In the genomic region with DNA sequence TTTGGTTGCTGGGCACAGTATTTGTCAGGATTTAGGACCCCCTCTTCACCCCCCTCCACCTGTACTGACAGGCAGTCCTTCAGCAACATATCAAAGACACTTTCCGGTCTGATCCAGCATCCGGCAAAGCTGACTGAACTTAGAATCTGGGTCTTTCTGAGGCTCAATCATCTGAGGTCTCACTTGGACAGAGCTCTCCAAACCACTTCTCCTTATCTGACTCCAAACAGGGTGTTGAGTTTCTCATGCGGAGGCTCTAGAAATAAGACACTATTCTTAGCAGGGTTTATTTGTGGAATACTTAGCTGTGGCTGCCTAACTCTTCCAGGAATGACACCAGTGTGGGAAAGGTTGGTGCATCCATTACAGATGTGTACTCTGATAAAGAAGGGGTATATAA, we compare ENCODE assay signal across 23 mouse cellular contexts. TPM values are rescaled to one million over a fixed set of nuclear protein-coding genes. Genes with fewer than 3 reads are reported as not detected.
DNase-seq lines count a peak whose midpoint lies in the region; ATAC-seq and TF ChIP-seq lines count a peak whose summit lies in the region.
"Had no signal": no experiment of that assay in that cellular context is flagged by ENCODE, and none has a peak within 500 bp of the region (broad histone marks: within the 10 kb centered on the region; RNA-seq: fewer than 3 reads in every experiment).

No protein-coding gene starts in this region.

- peak; percentile 91 for DNase-seq in heart, adult 11 months
- no peak for DNase-seq in heart, postnatal 36 days
- DNase-seq in brain, adult 2 months (ENCODE audit: low read depth, low spot score) = peak; percentile 6
- DNase-seq in heart, embryonic 10.5 days (ENCODE audit: low spot score) = peak; percentile 91
- peak; percentile 81 for DNase-seq in heart, postnatal 0 days (ENCODE audit: low spot score)
- no peak for DNase-seq in hindbrain, embryonic 10.5 days (ENCODE audit: low spot score)
- DNase-seq in adrenal gland, adult (ENCODE audit: inconsistent age in 2 of 2, low spot score in 1 of 2) = no peak
- DNase-seq: B cell, adult 2 months; cerebellum, adult 8-10 months; kidney, postnatal 36 days; layer of hippocampus, adult 9-11 months; thymus, postnatal 36 days had no signal

- no peak overlapping the region for H3K4me3 ChIP-seq in heart, embryonic 10.5 days
- no peak overlapping the region for H3K4me3 ChIP-seq in heart, postnatal 0 days (ENCODE audit: low read depth, low read length)
- H3K4me3 ChIP-seq in hindbrain, embryonic 10.5 days = no peak overlapping the region
- H3K4me3 ChIP-seq: forebrain, embryonic 13.5 days; limb, embryonic 13.5 days; liver, embryonic 15.5 days; midbrain, embryonic 13.5 days; neural tube, embryonic 12.5 days had no signal

- WGBS in heart, embryonic 10.5 days = 18% methylated on average over 3 of the region's 3 CpGs
- 13% methylated on average over 3 of the region's 3 CpGs for WGBS in heart, postnatal 0 days
- WGBS in hindbrain, embryonic 10.5 days = 87% methylated on average over 3 of the region's 3 CpGs

- H3K27me3 ChIP-seq in heart, embryonic 10.5 days (ENCODE audit: insufficient read depth, poor library complexity, severe bottlenecking) = no peaks in the 10 kb centered on the region
- H3K27me3 ChIP-seq in heart, postnatal 0 days (ENCODE audit: control insufficient read depth, insufficient read depth, low read length) = no peaks in the 10 kb centered on the region
- H3K27me3 ChIP-seq in hindbrain, embryonic 10.5 days (ENCODE audit: insufficient read depth, poor library complexity, severe bottlenecking) = no peaks in the 10 kb centered on the region
- H3K27me3 ChIP-seq: forebrain, embryonic 13.5 days; limb, embryonic 13.5 days; liver, embryonic 15.5 days; midbrain, embryonic 13.5 days; neural tube, embryonic 12.5 days had no signal

- TF ChIP-seq EP300 in heart, postnatal 0 days (IDR thresholded peaks at IDR 0.05; ENCODE audit: low read depth) = peak; percentile 75; the same call in 1 of the 2 replicates

- 0 out of 2 replicates have a peak, but pooled peaks cover 5% of the 10 kb centered on the region for H3K4me1 ChIP-seq in heart, embryonic 10.5 days
- H3K4me1 ChIP-seq in heart, postnatal 0 days (ENCODE audit: control insufficient read depth, insufficient read depth) = peaks cover 9% of the 10 kb centered on the region; the same call in 1 of the 2 replicates
- no peaks in the 10 kb centered on the region for H3K4me1 ChIP-seq in hindbrain, embryonic 10.5 days (replicated peaks)
- H3K4me1 ChIP-seq: forebrain, embryonic 13.5 days; limb, embryonic 13.5 days; liver, embryonic 15.5 days; midbrain, embryonic 13.5 days; neural tube, embryonic 12.5 days had no signal

- ATAC-seq in heart, postnatal 0 days (ENCODE audit: insufficient read depth, low read depth) = peak; percentile 94
- ATAC-seq: forebrain, embryonic 13.5 days; hindbrain, embryonic 16.5 days; intestine, embryonic 16.5 days; lung, postnatal 0 days; midbrain, embryonic 13.5 days had no signal

- no peak for TF ChIP-seq CTCF in heart, postnatal 0 days (IDR thresholded peaks at IDR 0.05; ENCODE audit: low read depth)

- intact Hi-C loops in heart, postnatal 36 days (cut with DNase I) = no loop called here

- H3K36me3 ChIP-seq in heart, embryonic 10.5 days = no peaks in the 10 kb centered on the region
- no peaks in the 10 kb centered on the region for H3K36me3 ChIP-seq in heart, postnatal 0 days (replicated peaks; ENCODE audit: control insufficient read depth, insufficient read depth, low read length)
- H3K36me3 ChIP-seq in hindbrain, embryonic 10.5 days = no peaks in the 10 kb centered on the region
- H3K36me3 ChIP-seq: limb, embryonic 13.5 days; liver, embryonic 15.5 days; midbrain, embryonic 13.5 days; neural tube, embryonic 12.5 days had no signal

- H3K9ac ChIP-seq in heart, postnatal 0 days (replicated peaks; ENCODE audit: low read depth, low read length) = no peak overlapping the region
- H3K9ac ChIP-seq: forebrain, embryonic 13.5 days; limb, embryonic 13.5 days; liver, embryonic 15.5 days; midbrain, embryonic 13.5 days; neural tube, embryonic 12.5 days had no signal

- no peaks in the 10 kb centered on the region for H3K9me3 ChIP-seq in heart, embryonic 10.5 days
- no peaks in the 10 kb centered on the region for H3K9me3 ChIP-seq in heart, postnatal 0 days (replicated peaks; ENCODE audit: control insufficient read depth, low read length)
- H3K9me3 ChIP-seq in hindbrain, embryonic 10.5 days = no peaks in the 10 kb centered on the region
- H3K9me3 ChIP-seq: forebrain, embryonic 13.5 days; limb, embryonic 13.5 days; liver, embryonic 15.5 days; midbrain, embryonic 13.5 days; neural tube, embryonic 12.5 days had no signal

- H3K27ac ChIP-seq in heart, embryonic 10.5 days = peak overlapping the region; percentile 75; the same call in 1 of the 2 replicates
- H3K27ac ChIP-seq in heart, postnatal 0 days (ENCODE audit: low read depth) = no peak overlapping the region
- H3K27ac ChIP-seq in hindbrain, embryonic 10.5 days = no peak overlapping the region
- H3K27ac ChIP-seq: forebrain, embryonic 13.5 days; limb, embryonic 13.5 days; liver, embryonic 15.5 days; midbrain, embryonic 13.5 days; neural tube, embryonic 12.5 days had no signal

- H3K4me2 ChIP-seq in heart, postnatal 0 days (ENCODE audit: low read depth, low read length) = no peak overlapping the region
- H3K4me2 ChIP-seq: forebrain, embryonic 13.5 days; limb, embryonic 13.5 days; liver, embryonic 15.5 days; midbrain, embryonic 13.5 days; neural tube, embryonic 12.5 days had no signal

RNA-seq across cellular contexts. Expression of gene Atp6ap1l, which starts 43.0 kb away (rescaled TPM):
- under 1 TPM; 0.49 to 0.78 TPM for total RNA-seq in heart, postnatal 36 days (2021)
- 0.39 TPM in 1 of 2 replicates, not detected in the other for polyA plus RNA-seq in heart, embryonic 10.5 days (2016; fragmentation: Nextera tagmentation; extraction: Ambion mirVana)
- 0.38 TPM in 1 of 2 replicates, not detected in the other for total RNA-seq in heart, postnatal 0 days (2014; rRNA removed; ENCODE audit: low replicate concordance)
- 0.69 and 0.98 TPM in 2 replicates for polyA plus RNA-seq in heart, postnatal 0 days (2015; fragmentation: Nextera tagmentation; extraction: Ambion mirVana)
- 0.29 and 0.39 TPM in 2 replicates for polyA plus RNA-seq in hindbrain, embryonic 10.5 days (2016; fragmentation: Nextera tagmentation; extraction: Ambion mirVana)
- total RNA-seq: granulocyte monocyte progenitor cell, adult 5-6 weeks; megakaryocyte, adult 5-6 weeks had no signal
- polyA plus RNA-seq: intestine, embryonic 16.5 days; kidney, embryonic 14.5 days; lung, postnatal 0 days had no signal

Comparison
In these comparisons a context has a peak if more than half of its experiments do, and no peak if none do; other contexts are left out.
1. DNase-seq: peak in heart, adult 11 months (single experiment), brain, adult 2 months (single experiment), heart, embryonic 10.5 days (single experiment) and heart, postnatal 0 days (single experiment); none in heart, postnatal 36 days (0 of 2), hindbrain, embryonic 10.5 days (single experiment) and adrenal gland, adult (0 of 2).